Mouse (Mus musculus) forebrain, embryonic 14.5 days (tissue): Measurements from ENCODE around the gene Ctdspl. TPM values are rescaled to one million over a fixed set of nuclear protein-coding genes. Genes with fewer than 3 reads are reported as not detected.
A peak's percentile ranks its signal among the peaks of the same experiment; 100 is the strongest.

ENCODE experiments used
- ATAC-seq: fragments of 200-750 bp; cut with Nextera tagmentation; 2 replicates; pipeline ENCODE4 v1.8.0; 2017; ENCODE audit warnings: mild to moderate bottlenecking, moderate library complexity
- DNase-seq: peaks from one replicate; pipeline ENCODE4 v3.0.0-alpha.2; 2015; ENCODE audit warnings: low spot score
- H3K27ac ChIP-seq: fragments of 300-500 bp; sonication (generic); 2 replicates; pipeline ENCODE4 v1.5.1; 2014; ENCODE audit warnings: low read depth, mild to moderate bottlenecking, control low read depth, low read length, moderate library complexity
- H3K27me3 ChIP-seq: fragments of 300-500 bp; sonication (generic); replicated peaks from 2 replicates; pipeline ENCODE4 v1.6.1; 2014; ENCODE audit warnings: low read length, control low read depth, mixed read lengths; ENCODE audit not compliant: control insufficient read depth, insufficient read depth
- H3K36me3 ChIP-seq: fragments of 300-500 bp; sonication (generic); 2 replicates; pipeline ENCODE4 v1.6.1; 2014; ENCODE audit warnings: low read length, control low read depth; ENCODE audit not compliant: control insufficient read depth, insufficient read depth
- H3K4me1 ChIP-seq: fragments of 300-500 bp; sonication (generic); 2 replicates; pipeline ENCODE4 v1.6.1; 2014; ENCODE audit warnings: antibody characterized with exemption, low read length, control low read depth; ENCODE audit not compliant: control insufficient read depth, insufficient read depth
- H3K4me2 ChIP-seq: fragments of 300-500 bp; sonication (generic); 2 replicates; pipeline ENCODE4 v1.6.1; 2014; ENCODE audit warnings: mild to moderate bottlenecking, control low read depth, low read length
- H3K4me3 ChIP-seq: fragments of 300-500 bp; sonication (generic); 2 replicates; pipeline ENCODE4 v1.5.1; 2014; ENCODE audit warnings: low read depth, low read length, control low read depth
- H3K9ac ChIP-seq: fragments of 300-500 bp; sonication (generic); 2 replicates; pipeline ENCODE4 v1.6.1; 2014; ENCODE audit warnings: mild to moderate bottlenecking, low read length, control low read depth, moderate library complexity
- H3K9me3 ChIP-seq: fragments of 300-500 bp; sonication (generic); replicated peaks from 2 replicates; pipeline ENCODE4 v1.6.1; 2016; ENCODE audit warnings: low read length, control low read depth, mixed read lengths; ENCODE audit not compliant: control insufficient read depth
- WGBS: fragments of 180-500 bp; shearing (Covaris S2); extraction: QIAGEN DNeasy Blood & Tissue Kit; methylation state at CpG from one replicate; pipeline ENCODE4 v1.1.7; 2014; 5-methylcytosine and 5-hydroxymethylcytosine counted together
- polyA plus RNA-seq: library from polyadenylated mRNA; unstranded; fragments of >200 nt; fragmentation: Nextera tagmentation; extraction: Ambion mirVana; gene quantifications from 2 replicates; pipeline ENCODE4 v1.2.1, GENCODE M21; 2014

Gene Ctdspl
- polyA plus RNA-seq, 1 experiment from 2014 or later: 5.7 TPM

DNA sequence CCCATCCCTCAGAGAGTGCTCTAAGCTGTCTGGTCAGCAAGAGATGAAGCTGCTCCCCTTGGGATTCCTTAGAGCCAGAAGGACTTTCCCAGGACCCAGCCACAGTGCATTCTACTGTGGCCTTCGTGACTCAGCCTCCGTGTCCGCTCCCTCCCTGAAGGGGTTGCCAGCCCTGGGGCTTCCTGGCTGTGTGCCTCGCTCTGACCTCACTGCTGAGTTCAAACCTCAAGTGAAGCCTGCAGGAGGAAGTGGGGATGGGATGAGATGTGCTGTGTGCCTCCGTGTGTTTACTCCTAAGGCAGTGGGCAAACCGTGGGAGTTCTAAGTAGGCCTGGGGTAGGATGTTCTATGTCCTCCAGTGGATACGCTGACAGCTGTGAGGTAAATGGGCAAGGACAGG, 109.6 kb downstream of the Ctdspl start:
- H3K4me2 ChIP-seq: no peak overlapping the region
- H3K9ac ChIP-seq: no peak overlapping the region
- no peak overlapping the region for H3K4me3 ChIP-seq
- no peaks in the 10 kb centered on the region for H3K9me3 ChIP-seq
- H3K27ac ChIP-seq: no peak overlapping the region
- WGBS: 66% methylated on average over 7 of the region's 7 CpGs
- no peak for DNase-seq
- no peaks in the 10 kb centered on the region for H3K27me3 ChIP-seq
- H3K4me1 ChIP-seq: peaks cover 35% of the 10 kb centered on the region
- H3K36me3 ChIP-seq: peaks cover 3% of the 10 kb centered on the region; the same call in 1 of the 2 replicates
- no peak for ATAC-seq

DNA sequence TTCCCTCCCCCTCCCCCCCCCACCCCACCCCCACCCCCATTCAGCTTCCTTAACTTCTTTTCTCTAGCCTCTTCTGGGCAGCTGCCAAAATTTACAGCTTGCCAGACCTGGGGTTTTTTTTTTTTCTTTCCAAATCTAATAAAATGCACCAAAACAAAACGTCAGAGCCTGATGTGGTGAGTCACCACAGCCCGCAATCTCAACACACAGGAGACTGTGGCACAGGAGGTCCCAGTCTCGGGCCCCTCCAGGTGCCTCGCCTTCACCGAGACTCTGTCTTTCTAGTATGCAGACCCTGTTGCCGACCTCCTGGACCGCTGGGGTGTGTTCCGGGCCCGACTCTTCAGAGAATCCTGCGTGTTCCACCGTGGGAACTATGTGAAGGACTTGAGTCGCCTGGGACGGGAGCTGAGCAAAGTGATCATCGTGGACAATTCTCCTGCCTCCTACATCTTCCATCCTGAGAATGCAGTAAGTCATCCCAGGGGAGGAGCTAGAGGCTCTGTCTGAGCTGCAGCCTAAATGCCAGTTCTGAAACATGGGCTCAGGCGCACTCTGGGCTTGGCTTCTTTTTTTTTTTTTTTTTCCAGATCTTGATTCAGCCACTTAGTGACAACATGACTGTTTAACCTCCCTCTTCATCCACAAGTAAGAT, 111.0 kb downstream of the Ctdspl start:
- Histone ChIP-seq H3K9ac (no peak overlapping the region), H3K4me1 (peaks cover 31% of the 10 kb centered on the region), H3K4me3 (no peak overlapping the region), H3K27me3 (no peaks in the 10 kb centered on the region), H3K27ac (peak overlapping the region; percentile 48; the same call in 1 of the 2 replicates), H3K4me2 (no peak overlapping the region), H3K36me3 (peaks cover 8% of the 10 kb centered on the region; the same call in 1 of the 2 replicates), H3K9me3 (no peaks in the 10 kb centered on the region)
- DNase-seq (peak; percentile 82), ATAC-seq (0 out of 2 replicates have a peak, but pooled peaks have one; percentile 10)
- WGBS: 43% methylated on average over 15 of the region's 15 CpGs

DNA sequence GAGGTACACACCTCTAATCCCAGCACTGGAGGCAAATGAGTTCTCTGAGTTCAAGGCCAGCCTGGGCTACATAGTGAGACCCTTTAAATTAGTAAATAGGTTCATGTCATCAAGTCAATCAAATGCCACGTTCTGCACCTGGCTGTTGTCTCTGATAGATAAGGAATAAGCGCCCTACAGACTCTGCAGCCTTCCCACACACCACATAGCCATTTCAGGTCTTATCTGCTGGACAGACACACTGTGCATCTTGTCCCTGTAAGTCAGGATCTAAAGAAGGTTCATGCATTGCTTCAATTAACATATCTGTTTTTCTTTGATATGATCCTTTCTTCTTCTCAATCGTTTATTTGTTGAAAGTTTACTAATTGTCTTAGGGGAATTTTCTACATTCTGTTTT, 112.3 kb downstream of the Ctdspl start:
- no peak overlapping the region for H3K27ac ChIP-seq
- H3K36me3 ChIP-seq: peaks cover 8% of the 10 kb centered on the region; the same call in 1 of the 2 replicates
- 92% methylated on average over 3 of the region's 3 CpGs for whole genome bisulfite sequencing
- H3K4me1 ChIP-seq: peaks cover 18% of the 10 kb centered on the region
- no peak overlapping the region for H3K4me2 ChIP-seq
- ATAC-seq (no peak), DNase-seq (no peak)
- no peak overlapping the region for H3K9ac ChIP-seq
- no peaks in the 10 kb centered on the region for H3K27me3 ChIP-seq
- no peaks in the 10 kb centered on the region for H3K9me3 ChIP-seq
- H3K4me3 ChIP-seq: no peak overlapping the region

DNA sequence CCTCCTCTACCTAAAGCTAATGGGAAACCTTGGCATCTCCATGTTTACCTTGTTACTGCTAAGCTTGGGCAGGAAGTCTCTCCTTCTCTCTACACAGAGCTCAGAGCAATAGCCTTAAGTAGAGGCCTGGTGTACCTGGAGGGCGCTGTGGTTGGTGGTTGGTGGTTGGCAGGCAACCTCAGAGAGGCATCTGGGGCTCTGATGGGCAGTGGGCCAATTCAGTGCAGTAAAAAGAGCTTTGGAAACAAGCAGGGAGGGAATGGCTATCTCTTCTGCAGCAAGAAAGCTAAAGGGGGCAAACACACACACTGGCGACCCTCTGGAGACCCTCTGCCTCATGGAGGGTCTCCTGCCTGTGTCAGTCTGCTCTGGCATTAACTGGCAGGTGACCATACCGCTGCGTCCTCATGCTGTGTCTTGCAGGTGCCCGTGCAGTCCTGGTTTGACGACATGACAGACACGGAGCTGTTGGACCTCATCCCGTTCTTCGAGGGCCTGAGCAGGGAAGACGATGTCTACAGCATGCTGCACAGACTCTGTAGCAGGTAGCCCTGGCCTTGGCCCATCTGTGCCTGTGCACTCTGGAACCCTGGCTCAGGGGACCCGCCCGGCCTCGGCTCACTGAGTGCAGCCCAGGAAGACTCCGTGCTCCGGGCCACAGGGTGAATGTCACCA, 114.0 kb downstream of the Ctdspl start:
- no peak overlapping the region for H3K27ac ChIP-seq
- H3K36me3 ChIP-seq: peaks cover 8% of the 10 kb centered on the region; the same call in 1 of the 2 replicates
- no peak overlapping the region for H3K4me3 ChIP-seq
- H3K9me3 ChIP-seq: no peaks in the 10 kb centered on the region
- ATAC-seq (no peak), DNase-seq (peak; percentile 42)
- H3K27me3 ChIP-seq: no peaks in the 10 kb centered on the region
- H3K4me2 ChIP-seq: no peak overlapping the region
- H3K4me1 ChIP-seq: peaks cover 2% of the 10 kb centered on the region; the same call in 1 of the 2 replicates
- 79% methylated on average over 15 of the region's 15 CpGs for WGBS
- no peak overlapping the region for H3K9ac ChIP-seq

DNA sequence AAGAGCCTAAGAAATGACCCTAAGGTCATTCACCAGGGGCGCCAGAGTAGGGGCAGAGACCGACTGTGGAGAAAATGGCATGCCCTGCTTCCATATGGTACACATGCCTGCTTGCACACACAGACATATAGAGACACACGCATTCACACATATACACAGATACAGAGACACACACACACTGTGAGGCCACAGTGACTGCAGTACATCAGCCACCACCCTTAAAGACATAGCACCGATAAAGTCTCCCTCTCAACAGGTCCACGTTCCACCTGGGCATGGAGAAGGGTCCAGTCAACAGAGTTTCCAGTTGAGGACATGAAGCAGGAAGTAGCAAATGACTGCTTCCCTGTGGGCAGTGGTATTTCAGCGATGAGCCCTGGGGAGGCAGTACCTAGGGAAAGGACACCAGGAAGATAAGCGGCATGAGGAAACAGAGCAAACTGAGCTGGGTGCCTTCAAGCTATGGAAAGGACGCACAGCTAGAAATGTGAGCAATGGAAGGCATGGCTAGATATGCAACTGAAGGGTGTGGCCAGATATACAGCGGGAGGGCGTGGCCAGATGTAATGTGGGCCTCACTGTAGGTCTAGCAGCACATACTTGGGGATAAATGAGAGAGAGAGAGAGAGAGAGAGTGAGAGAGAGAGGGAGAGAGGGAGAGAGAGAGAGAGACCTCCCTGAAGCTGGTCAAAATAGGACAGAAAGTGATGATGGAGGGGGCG, 122.1 kb downstream of the Ctdspl start:
- no peaks in the 10 kb centered on the region for H3K9me3 ChIP-seq
- no peak overlapping the region for H3K4me2 ChIP-seq
- WGBS: 88% methylated on average over 11 of the region's 11 CpGs
- ATAC-seq (no peak), DNase-seq (no peak)
- peaks cover 5% of the 10 kb centered on the region; the same call in 1 of the 2 replicates for H3K4me1 ChIP-seq
- no peak overlapping the region for H3K27ac ChIP-seq
- H3K9ac ChIP-seq: no peak overlapping the region
- H3K36me3 ChIP-seq: no peaks in the 10 kb centered on the region
- H3K27me3 ChIP-seq: no peaks in the 10 kb centered on the region
- no peak overlapping the region for H3K4me3 ChIP-seq

DNA sequence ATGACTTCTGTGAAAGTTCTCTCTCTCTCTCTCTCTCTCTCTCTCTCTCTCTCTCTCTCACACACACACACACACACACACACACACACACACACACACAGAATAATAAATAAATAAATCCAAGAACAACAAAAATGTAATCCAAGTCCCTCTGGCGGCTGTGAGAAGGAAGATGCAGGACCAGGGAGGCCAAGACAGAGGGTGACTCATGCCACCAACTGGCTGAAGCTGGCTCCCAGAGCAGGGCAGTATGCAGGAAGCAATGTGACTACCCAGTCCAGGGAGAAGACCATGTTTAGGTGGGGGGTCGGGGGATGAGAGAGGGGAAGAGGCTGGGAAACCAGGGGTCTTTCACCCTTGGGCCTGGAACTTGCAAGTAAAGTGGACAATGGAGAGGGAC, 124.9 kb downstream of the Ctdspl start:
- peaks cover 5% of the 10 kb centered on the region; the same call in 1 of the 2 replicates for H3K4me1 ChIP-seq
- DNase-seq (no peak), ATAC-seq (no peak)
- H3K4me3 ChIP-seq: no peak overlapping the region
- H3K9ac ChIP-seq: no peak overlapping the region
- no peaks in the 10 kb centered on the region for H3K9me3 ChIP-seq
- WGBS: 85% methylated on average over 2 of the region's 2 CpGs
- no peaks in the 10 kb centered on the region for H3K27me3 ChIP-seq
- H3K27ac ChIP-seq: no peak overlapping the region
- no peaks in the 10 kb centered on the region for H3K36me3 ChIP-seq
- no peak overlapping the region for H3K4me2 ChIP-seq

DNA sequence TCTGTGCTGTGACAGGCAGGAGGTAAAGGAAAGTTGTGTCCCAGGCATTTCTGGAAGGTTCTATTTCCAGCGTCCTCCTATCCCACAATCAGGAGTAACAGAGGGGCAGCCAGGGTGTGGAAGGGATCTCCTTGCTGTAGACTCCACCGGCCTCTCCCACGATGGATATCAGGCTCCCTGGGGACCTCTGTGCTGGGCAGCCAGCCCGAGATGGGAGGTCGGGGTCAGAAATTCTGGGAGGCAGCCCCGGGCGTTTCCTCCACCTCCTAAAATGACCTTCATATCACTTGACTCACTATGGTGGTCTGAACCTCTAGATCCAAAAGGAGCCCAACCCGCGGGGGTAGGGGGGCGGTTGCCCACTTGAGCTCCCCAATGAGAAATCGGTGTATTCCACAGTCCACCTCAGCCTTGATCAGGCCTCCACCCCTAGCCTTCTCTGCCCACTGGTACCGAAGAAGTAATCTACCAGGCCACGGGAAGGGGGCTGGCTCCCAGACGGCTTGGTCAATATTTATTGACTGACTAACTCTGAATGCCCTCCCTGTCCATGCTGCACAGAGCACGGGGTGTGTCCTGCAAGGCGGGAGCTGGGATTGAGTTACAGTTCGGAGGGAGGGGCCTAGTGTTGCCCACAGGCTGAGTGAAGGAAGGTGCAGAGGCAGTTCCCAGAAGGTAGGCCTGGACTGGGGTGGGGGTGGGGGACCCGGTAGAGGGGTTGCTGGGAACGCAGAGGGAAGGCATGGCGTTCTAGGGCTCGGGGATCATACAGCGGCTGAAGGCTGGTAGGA, 126.1 kb downstream of the Ctdspl start, which contains the start of gene Vill:
Gene Vill, plus strand, starts transcription at position 625 of the 791 bp plus-strand sequence.
- peak within 1 kb of the TSS; percentile 43 for H3K4me2 ChIP-seq
- DNase-seq: no peak
- no peak within 1 kb of the TSS for H3K9ac ChIP-seq
- 21% methylated on average over 21 of the region's 22 CpGs for WGBS
- no peaks in the 10 kb centered on the region for H3K27me3 ChIP-seq
- H3K9me3 ChIP-seq: no peaks in the 10 kb centered on the region
- ATAC-seq: 0 out of 2 replicates have a peak, but pooled peaks have one; percentile 46
- no peak within 1 kb of the TSS for H3K4me3 ChIP-seq
- H3K36me3 ChIP-seq: no peaks in the 10 kb centered on the region
- H3K27ac ChIP-seq: no peak within 1 kb of the TSS
- peaks cover 5% of the 10 kb centered on the region; the same call in 1 of the 2 replicates for H3K4me1 ChIP-seq

DNA sequence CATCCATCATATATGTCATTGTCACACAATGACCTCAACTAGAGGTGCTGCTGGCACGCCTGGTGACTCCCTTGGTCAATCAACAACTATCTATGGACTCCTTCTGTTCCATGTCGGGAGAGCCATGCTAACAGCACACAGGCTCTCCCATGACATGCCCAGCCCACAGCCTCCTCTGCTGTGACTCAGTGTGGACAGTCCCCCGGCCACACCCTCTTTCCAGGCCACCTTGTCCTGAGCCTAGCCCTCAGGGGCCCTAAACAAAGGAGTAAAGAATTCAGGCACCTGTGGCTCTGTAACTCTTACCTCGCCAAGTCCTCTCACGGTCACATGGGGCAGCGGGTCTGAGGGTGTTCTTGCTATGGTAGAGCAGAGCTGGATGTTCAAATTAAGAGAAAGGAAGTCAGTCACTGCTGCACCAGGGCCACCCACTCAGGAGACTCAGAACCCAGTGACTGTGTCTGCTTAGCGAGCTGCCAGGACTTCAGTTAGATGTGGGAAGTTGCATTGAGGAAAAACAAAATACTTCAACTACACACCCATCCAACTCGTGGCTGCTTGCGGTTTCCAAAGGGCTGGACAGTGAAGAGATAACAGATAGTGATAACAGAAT, 127.8 kb downstream of the Ctdspl start:
- WGBS: 82% methylated on average over 9 of the region's 9 CpGs
- no peak overlapping the region for H3K27ac ChIP-seq
- H3K4me3 ChIP-seq: no peak overlapping the region
- peaks cover 5% of the 10 kb centered on the region; the same call in 1 of the 2 replicates for H3K4me1 ChIP-seq
- no peak overlapping the region for H3K9ac ChIP-seq
- H3K36me3 ChIP-seq: no peaks in the 10 kb centered on the region
- ATAC-seq (no peak), DNase-seq (no peak)
- no peak overlapping the region for H3K4me2 ChIP-seq
- H3K9me3 ChIP-seq: no peaks in the 10 kb centered on the region
- H3K27me3 ChIP-seq: no peaks in the 10 kb centered on the region
